Mouse (Mus musculus): ENCODE measurements around the gene Pou2f1.

DNA sequence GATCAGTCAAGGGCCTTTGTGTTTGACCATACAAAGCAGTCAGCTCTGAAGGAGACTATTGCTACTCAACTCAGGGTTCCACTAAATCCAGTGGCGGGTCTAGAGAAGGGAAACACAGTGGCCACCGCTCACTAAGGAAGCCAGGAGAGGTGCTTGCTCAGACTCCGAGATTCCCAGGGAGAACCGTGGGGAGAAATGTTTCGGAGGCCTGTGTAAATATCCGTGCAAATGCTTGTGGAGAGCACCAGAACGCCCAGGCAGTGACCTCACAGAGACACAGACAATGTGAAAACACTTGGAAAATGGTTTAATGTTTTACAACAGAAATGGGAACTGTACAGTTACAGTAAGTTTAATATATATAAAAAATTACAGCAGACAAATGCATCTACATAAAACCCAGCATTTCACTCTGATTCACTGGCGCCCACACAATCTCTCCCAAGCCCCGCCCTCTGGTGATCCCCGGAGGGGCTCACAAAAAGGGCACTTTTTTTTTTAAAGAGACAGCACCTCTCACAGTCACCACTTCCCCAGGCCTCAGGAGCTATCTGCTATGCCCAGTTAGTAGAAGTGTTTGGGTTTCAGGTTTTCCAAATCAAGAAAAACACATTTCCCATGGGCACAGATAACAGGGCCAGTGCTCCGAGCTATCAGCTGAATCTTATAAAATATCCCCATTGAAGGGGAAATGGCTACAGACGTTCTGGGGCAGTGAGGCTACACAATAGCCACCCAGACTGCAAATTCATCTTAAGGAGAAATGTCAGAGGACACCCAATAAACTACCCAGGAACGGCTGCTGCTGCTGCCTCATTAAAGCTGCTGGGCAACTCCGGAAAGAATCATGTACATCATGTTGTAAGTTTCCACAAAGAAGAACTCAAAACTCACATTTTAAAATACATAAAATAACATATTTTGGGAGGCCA, 137.3 kb downstream of the Pou2f1 start:
- TF ChIP-seq POLR2A (IDR thresholded peaks at IDR 0.05; ENCODE audit: control insufficient read depth, low read depth, low read length) (no peak), CTCF (IDR thresholded peaks at IDR 0.05; ENCODE audit: control insufficient read depth, insufficient read depth, insufficient replicate concordance, low read depth, low read length) (no peak)
